ENCODE assay signal across 17 mouse cellular contexts in the genomic region with DNA sequence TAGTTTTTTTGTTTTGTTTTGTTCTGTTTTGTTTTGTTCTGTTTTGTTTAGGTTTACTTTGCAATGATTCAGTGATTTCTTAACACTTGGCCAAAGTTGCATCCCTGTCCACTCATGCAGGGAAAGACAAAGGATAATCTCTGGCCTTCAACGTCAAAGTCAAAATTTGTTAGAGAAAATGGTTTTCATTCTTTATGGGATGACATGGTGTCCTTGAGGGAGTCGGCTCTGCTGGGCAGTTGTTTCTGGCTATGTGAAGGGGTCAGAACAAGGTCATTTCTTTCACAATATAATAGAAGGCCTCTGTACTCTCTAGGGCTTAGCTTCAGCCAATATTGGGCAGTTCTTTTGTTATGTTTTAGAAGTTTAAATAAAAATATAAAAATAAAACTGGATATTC.
DNase-seq lines count a peak whose midpoint lies in the region; ATAC-seq lines count a peak whose summit lies in the region.
"Had no signal": no experiment of that assay in that cellular context is flagged by ENCODE, and none has a peak within 500 bp of the region (broad histone marks: within the 10 kb centered on the region; RNA-seq: fewer than 3 reads in every experiment).

No protein-coding gene starts in this region.

- H3K9me3 ChIP-seq in heart, embryonic 12.5 days (replicated peaks) = no peaks in the 10 kb centered on the region
- H3K9me3 ChIP-seq in liver, embryonic 11.5 days (ENCODE audit: control insufficient read depth, low read length) = no peaks in the 10 kb centered on the region
- H3K9me3 ChIP-seq in forebrain, embryonic 12.5 days = no peaks in the 10 kb centered on the region
- H3K9me3 ChIP-seq: embryonic facial prominence, embryonic 15.5 days; hindbrain, embryonic 12.5 days had no signal

- H3K9ac ChIP-seq in heart, embryonic 12.5 days = no peak overlapping the region
- no peak overlapping the region for H3K9ac ChIP-seq in liver, embryonic 11.5 days (ENCODE audit: low read depth, low read length)
- H3K9ac ChIP-seq in forebrain, embryonic 12.5 days = no peak overlapping the region
- H3K9ac ChIP-seq: embryonic facial prominence, embryonic 15.5 days; forebrain, postnatal 0 days; hindbrain, embryonic 12.5 days had no signal

- DNase-seq in heart, adult 11 months = peak; percentile 89
- peak; percentile 76 for DNase-seq in Muller cell, postnatal 12 days (ENCODE audit: inconsistent ontology term)
- DNase-seq in ZHBTc4 (ENCODE audit: low read depth, low spot score) = peak; percentile 5
- DNase-seq in embryo, embryonic 11 days = peak; percentile 25
- no peak for DNase-seq in liver, embryonic 11.5 days (ENCODE audit: low spot score)
- DNase-seq: cerebellum, adult 11-12 months; cerebellum, postnatal 36 days; forebrain, postnatal 0 days; gastrocnemius, adult 2 months; kidney, adult 18-20 months had no signal

- 49% methylated on average over 2 of the region's 2 CpGs for WGBS in heart, embryonic 12.5 days
- WGBS in liver, embryonic 11.5 days = 65% methylated on average over 2 of the region's 2 CpGs
- WGBS in forebrain, embryonic 12.5 days = 3% methylated on average over 2 of the region's 2 CpGs

- no peaks in the 10 kb centered on the region for H3K27me3 ChIP-seq in heart, embryonic 12.5 days (replicated peaks)
- H3K27me3 ChIP-seq in liver, embryonic 11.5 days (replicated peaks; ENCODE audit: control insufficient read depth, insufficient read depth, low read length) = no peaks in the 10 kb centered on the region
- H3K27me3 ChIP-seq in forebrain, embryonic 12.5 days = no peaks in the 10 kb centered on the region
- H3K27me3 ChIP-seq: embryonic facial prominence, embryonic 15.5 days; hindbrain, embryonic 12.5 days had no signal

- H3K4me1 ChIP-seq in heart, embryonic 12.5 days (replicated peaks) = no peaks in the 10 kb centered on the region
- no peaks in the 10 kb centered on the region for H3K4me1 ChIP-seq in liver, embryonic 11.5 days (replicated peaks; ENCODE audit: control insufficient read depth, insufficient read depth, low read length)
- H3K4me1 ChIP-seq in forebrain, embryonic 12.5 days = no peaks in the 10 kb centered on the region
- H3K4me1 ChIP-seq: hindbrain, embryonic 12.5 days had no signal

- H3K27ac ChIP-seq in heart, embryonic 12.5 days (ENCODE audit: poor library complexity, severe bottlenecking) = no peak overlapping the region
- no peak overlapping the region for H3K27ac ChIP-seq in liver, embryonic 11.5 days (ENCODE audit: low read depth, low read length)
- H3K27ac ChIP-seq in forebrain, embryonic 12.5 days = no peak overlapping the region
- H3K27ac ChIP-seq: embryonic facial prominence, embryonic 15.5 days; hindbrain, embryonic 12.5 days; kidney, postnatal 0 days; stomach, postnatal 0 days had no signal

- ATAC-seq in heart, embryonic 12.5 days (ENCODE audit: insufficient number of reproducible peaks, low FRiP score) = no peak
- ATAC-seq in liver, embryonic 11.5 days (replicated peaks; ENCODE audit: low FRiP score) = no peak
- ATAC-seq in forebrain, embryonic 12.5 days (ENCODE audit: low FRiP score) = no peak
- ATAC-seq: forebrain, postnatal 0 days; lung, postnatal 0 days had no signal

- no peaks in the 10 kb centered on the region for H3K36me3 ChIP-seq in heart, embryonic 12.5 days
- H3K36me3 ChIP-seq in liver, embryonic 11.5 days (ENCODE audit: control insufficient read depth, insufficient read depth, low read length) = no peaks in the 10 kb centered on the region
- no peaks in the 10 kb centered on the region for H3K36me3 ChIP-seq in forebrain, embryonic 12.5 days (replicated peaks)
- H3K36me3 ChIP-seq: embryonic facial prominence, embryonic 15.5 days; hindbrain, embryonic 12.5 days had no signal

- H3K4me2 ChIP-seq in heart, embryonic 12.5 days = no peak overlapping the region
- H3K4me2 ChIP-seq in liver, embryonic 11.5 days = no peak overlapping the region
- no peak overlapping the region for H3K4me2 ChIP-seq in forebrain, embryonic 12.5 days
- H3K4me2 ChIP-seq: embryonic facial prominence, embryonic 15.5 days; hindbrain, embryonic 12.5 days had no signal

- no peak overlapping the region for H3K4me3 ChIP-seq in heart, embryonic 12.5 days
- H3K4me3 ChIP-seq in liver, embryonic 11.5 days (ENCODE audit: low read depth, low read length) = no peak overlapping the region
- no peak overlapping the region for H3K4me3 ChIP-seq in forebrain, embryonic 12.5 days (replicated peaks)
- H3K4me3 ChIP-seq: embryonic facial prominence, embryonic 15.5 days; gastrocnemius, adult 2 months; hindbrain, embryonic 12.5 days had no signal
